Mouse (Mus musculus): Measurements from ENCODE around the gene AC124108.1.
"Not testable (repeated sequence)": the region's sequence is repeated elsewhere in the genome, so short reads cannot be mapped to it uniquely, and the experiment has no call there.

AC124108.1 gene

DNA sequence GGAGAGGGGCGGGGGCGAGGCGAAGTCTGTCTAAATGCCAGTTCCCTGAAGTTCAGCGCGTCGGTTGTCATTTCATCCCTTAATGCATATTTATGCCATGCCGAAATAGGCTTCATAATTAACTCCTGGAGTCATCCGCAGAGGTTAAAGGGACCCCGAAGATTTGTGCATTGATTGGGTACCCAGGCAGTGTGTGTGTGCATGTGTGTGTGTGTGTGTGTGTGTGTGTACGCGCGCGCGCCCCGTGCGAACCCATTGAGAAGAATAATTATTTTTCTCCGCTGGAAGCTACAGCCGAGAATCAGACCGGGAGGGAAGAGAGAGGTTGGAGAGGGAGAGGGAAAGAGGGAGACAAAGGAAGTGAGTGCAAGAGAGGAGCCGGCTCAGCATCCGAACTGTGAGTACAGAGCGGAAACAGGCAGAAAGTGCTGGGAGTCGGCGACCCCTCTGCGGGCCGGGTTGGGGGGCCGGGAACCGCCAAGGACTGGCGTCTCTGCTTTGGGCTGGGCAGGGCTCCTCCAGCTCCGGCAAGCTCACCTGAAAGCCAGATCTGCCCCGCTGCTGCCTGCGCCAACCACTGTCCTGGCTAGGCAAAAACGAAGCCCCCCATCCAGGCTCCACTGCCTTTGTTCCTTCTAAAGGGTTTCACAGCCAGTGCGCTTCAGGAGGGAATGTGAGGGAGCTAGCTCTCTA lies at the start of gene AC124108.1, which contains the start of gene Lemd1:
Gene AC124108.1, plus strand, starts transcription at position 365 of the 693 bp plus-strand sequence.
Gene Lemd1, plus strand, starts transcription at position 339 of the 693 bp plus-strand sequence.
- no peak for DNase-seq (ENCODE audit: low read depth, low spot score)

DNA sequence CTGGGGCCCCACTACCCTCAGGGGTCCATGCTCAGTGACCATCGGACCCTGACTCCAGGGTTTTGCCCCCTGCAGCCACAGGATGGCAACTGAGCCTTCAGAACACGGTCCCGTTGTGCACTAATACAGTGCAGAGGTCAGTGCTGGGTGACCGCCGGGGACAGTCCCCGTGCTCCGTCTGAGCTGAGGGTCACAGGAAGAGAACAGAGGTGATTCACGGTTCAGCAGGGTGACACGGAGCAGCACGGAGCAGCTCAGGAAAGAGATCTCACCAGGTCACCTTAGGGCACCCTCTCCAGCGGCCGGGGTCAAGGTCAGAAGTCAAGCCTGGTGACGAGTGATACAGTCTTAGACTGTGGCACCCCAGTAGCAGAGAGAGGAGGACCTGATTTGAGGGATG lies 49.5 kb upstream of the AC124108.1 start:
- no peak for DNase-seq (ENCODE audit: low read depth, low spot score)

DNA sequence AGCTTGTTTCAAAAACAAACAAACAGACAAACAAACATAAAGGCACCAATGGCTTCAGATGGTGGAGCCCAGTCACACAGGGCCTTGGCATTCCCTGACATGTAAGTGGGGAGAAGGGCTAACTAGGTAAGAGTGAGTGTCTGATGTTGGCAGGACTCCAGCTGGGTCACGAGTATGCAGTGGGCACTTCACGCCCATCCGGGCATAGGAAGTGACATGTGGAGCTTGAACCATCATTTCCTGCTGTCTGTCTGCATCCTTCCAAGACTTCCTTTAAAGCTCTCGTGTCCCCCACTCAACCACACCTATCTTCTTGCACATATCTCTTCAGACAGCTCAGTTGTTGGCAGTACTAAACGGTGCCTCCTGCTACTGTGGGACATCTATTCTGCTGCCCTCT lies 48.2 kb upstream of the AC124108.1 start:
- no peak for DNase-seq (ENCODE audit: low read depth, low spot score)

DNA sequence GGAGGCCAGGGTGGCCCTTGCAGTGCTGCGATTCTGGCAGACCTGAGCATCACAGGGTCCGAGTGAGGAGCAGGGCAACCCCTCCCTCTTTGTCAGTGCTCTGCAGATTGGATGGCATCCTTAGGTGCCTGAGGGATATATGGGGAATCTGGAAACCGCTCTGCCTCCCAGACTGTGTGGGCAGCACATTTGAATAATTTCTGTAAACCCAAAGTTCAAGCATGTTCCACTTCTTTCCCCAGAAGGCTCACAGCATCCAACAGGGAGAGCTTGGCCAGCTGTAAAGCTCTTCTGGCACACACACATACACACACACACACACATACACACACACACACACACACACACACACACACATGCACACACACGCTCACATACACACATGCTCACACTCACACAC lies 47.5 kb upstream of the AC124108.1 start:
- no peak for DNase-seq (ENCODE audit: low read depth, low spot score)

DNA sequence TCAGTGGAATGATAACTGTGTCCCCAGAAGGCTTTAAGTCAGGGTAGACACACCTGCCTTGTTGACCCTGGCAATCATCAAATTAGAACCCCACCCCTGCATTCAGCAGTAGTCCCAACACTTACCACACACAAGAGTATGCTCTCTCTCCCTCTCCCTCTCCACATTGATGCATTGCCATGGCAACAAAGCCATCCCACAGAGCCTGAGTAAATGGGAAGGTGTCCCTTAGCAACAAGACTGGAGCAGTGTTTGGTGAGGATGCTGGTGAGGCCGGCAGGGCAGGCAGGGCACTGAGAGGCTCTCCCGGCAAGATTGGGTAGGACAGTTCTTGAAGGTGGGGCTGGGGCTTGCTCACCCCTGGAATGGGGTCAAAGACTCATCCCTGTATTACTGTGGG lies 47.0 kb upstream of the AC124108.1 start:
- peak; percentile 39 for DNase-seq (ENCODE audit: low read depth, low spot score)

DNA sequence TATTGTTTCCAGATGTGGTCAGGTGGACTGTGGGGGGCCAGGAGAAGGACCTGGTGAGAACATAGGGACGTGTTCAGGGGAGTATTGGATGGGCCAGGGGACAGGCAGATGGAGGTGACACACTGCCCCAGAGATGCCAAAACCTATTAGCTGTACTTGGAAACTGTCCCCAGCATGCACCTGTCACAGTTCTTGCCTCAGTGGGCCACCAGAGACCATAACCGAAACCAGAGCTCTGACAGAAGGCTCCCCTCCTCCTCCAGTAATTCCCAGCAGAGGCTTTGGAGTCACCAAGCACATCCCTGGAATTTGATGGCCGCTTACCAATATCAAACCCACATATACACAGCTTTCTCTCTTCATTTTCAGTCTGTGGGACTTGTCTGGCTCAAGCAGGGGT lies 46.4 kb upstream of the AC124108.1 start:
- DNase-seq (ENCODE audit: low read depth, low spot score), result no peak

DNA sequence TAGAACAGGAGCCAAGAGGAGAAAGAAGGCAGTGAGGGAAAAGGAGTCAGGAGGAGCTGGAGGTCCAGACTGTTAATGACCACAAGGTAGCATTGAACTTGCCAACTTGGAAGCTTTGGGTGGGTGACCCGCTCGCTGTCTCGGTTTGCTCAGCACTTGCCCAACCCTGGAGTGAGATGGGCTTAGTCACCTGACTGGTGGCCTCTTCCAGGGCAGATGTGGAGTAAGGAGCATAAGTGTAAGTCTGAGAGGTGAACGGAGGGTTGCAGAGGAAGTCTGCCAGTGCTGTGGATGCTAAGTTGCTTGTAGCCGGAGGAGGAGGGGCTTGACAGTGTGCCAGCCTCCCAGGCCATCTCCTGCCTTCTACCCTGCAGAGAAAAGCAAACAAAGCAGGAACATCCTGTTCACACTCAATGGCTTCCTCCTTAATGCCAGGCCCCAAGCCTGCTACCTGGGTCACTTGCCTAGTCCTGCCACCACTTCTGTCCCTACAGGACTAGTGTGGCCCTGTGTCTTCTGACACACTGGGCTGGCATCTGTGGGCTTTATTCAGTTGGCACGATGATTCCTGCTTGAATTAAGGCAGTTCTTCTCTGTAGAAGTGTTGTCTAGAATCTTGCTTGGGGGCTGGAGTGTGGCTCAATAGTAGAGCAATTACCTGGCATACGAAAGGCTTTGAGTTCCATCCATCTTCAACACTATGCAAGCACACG lies 45.1 kb upstream of the AC124108.1 start:
- no peak for DNase-seq (ENCODE audit: low read depth, low spot score)

DNA sequence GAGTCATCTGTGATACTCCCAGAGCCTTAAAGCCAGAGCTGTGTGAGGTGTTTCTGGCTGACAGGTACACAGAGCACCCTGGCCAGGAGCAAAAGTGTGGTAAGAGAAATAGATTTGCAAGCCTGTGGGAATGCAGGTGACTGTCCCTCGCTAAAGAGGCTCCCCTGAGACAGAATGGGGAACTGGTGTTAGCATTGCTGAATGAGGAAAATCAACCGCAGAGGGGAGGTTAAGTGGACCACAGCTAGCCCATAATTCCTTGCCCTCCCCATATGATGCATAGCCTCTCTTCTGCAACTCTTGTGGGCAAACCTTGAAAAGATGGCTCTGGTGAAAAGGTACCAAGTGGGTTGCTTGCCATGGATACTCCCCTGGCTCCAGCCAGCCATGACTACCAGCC lies 41.8 kb upstream of the AC124108.1 start:
- no peak for DNase-seq (ENCODE audit: low read depth, low spot score)

DNA sequence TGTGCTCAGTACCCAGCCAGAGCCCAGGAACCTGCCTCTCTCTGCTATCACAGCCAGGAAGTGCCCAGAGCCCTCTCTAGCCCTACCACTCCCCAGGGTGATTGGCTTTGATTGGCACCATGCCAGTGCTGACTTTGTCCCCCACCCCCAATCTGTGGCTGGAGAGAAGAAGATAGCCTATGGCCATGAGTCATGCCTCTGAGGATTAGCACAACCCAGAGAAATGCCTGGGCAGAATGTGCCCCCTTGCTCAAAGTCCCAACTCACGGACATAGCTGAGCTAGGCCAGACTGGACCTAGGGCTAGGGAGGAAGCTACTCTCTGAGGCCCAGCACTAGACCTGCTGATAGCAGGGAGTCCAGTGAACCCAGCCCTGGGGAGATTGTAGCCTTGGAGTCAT lies 41.1 kb upstream of the AC124108.1 start:
- DNase-seq (ENCODE audit: low read depth, low spot score), result no peak

DNA sequence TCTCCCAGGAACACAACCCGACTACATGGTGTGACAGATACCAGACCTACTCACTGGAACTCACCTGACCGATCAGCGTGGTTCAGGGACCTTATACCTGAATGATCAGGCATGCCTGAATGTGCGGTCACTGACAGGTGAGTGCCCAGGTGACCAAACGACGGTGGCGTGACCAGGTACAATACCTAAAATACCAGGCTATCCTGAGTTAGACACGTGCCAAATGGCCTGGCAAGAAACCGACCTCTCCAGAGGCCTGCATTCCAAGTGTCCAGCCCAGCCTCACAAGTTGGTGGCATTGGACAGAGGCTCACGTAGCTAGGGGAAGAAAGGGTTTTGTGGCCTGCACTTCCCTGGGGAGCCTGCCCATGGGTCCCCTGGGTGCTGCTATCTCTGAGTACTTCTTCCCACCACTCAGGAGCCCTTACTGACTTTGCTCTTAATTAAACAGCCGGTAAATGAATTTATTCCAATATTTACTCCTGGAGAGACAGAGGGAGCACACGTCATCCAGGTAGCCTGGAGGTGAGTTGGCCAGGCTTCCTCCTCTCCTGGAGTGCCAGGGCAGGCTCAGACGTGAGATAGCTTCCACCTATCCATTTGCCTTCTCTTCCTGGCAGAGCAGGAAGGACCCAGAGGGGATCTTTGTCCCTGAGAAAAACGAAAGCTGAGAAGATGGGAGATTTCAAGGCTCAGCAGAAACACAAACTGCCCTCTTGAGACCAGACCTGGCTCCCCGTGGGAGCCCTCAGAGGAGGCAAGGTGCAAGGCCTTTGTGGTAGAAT lies 40.2 kb upstream of the AC124108.1 start:
- DNase-seq (ENCODE audit: low read depth, low spot score), result no peak

DNA sequence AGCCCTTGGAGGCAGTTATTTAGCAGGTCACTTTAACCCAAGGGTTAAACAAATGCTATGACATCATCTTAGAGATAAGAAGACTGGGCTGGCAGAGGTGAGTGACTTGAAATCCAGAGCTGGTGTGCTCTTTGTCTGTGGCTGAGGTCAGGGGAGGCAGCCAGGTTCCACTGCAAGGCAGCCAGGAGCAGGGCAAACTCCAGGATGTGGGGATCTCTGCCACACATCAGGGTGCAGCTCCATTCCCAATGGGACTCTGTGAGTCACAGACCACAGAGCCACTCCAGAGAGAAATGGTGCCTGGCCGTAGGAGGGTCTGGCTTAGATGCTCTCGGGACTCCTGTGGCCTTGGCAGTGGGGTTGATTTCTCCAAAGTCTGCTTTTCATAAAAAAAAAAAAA lies 39.3 kb upstream of the AC124108.1 start:
- DNase-seq (ENCODE audit: low read depth, low spot score), result no peak

DNA sequence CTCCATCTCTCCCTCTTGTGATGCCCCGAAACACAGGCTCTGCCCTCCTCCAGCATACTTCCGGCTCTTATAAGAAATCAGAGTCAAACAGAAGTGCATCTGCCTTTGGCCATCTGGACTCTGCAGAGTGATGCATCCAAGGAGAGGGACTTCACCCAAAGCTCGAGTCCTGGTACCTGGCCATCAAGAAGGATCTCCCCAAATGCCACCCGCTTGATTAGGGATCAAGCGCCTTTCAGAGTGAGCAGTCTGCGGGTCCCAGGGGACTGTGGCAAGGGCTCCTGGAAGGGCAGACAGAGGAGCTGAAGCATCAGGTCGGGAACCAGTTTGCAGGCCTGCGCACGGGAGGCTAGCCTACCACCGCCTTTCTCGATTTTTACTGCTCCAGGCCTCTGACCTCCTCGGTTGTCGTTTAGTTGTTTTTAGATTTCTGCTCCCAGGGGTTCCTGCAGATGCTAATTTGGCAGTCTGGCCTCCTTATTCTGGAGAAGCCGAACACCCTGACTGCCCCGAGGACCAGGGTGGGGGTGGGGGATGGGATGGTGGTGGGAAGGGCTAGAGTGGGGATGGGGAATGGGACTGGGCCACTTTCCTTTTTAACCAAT lies 38.1 kb upstream of the AC124108.1 start:
- no peak for DNase-seq (ENCODE audit: low read depth, low spot score)

DNA sequence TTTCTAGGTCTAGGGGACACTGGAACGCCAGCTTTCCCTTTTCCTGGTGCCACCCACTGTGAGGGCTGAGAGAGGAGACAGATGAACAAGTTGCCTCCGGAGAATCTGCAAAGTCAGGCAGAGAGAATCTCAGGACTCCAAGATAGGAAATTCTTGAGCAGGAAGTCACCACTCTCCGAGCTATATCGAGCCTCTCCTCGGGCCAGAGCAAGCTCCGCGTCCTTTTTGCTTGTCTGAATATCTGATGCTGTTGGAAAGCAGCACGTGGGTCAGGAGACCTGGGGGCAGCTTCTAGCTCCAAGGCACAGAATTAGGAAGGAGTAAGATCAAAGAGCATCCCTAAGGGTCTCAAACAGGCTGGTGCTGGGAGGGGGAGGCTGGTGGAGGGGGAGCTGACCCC lies 37.6 kb upstream of the AC124108.1 start:
- DNase-seq (ENCODE audit: low read depth, low spot score), result no peak

DNA sequence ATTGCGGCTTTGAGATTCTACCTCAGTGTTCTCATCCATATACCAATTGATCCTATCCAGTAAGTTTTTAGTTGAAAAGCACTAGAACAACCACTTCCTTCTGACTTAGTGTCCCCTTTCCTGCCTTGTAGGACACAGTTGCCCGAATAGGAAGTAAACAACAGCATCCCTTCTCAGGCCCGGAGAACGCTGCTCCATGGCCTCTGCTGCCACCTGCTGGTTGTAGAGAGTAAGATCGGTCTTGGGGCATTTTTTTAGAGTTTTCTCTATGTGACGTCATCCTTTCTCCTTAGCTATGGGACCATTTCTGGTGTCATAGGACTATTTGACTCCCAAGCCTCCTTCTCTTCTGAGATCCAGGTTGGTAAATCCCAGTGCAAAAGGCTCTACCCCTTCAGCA lies 35.5 kb upstream of the AC124108.1 start:
- DNase-seq (ENCODE audit: low read depth, low spot score), result peak; percentile 89

DNA sequence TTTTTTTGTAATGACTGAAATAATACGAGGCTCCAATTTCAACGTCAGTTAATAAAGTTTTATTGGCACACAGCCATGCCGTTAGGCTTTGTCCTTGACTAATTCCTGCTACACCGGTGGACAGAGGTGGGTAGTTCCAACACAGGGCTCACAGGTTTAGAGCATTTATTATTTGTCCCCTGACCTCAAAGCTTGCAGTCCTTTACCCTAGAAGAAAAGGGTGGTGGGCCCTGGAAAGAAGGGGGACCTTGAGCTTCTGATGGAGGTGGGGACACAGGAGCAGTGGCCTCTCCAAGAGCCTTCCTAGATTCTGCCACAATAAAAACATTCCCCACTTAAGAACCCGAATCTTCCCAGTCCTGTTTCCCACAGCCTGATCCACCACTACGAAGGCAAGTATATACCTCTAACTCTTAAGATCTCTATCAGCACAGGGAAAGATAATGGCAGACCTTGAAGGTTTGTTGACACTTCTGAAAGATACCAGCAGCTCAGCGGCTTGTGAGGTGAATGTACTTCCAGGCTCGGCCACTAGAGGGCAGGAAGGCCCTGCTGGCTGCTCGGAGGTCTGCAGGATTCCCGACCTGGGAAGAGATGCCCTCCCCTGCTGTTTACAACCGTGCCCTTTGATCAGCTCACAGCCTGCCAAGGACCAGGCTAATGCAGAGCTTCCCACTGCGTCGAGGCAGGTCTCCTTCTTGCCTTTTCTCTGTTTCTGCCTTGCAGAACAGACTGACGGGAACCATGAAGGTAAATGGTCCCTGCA lies 34.1 kb upstream of the AC124108.1 start:
- DNase-seq (ENCODE audit: low read depth, low spot score), result peak; percentile 89

DNA sequence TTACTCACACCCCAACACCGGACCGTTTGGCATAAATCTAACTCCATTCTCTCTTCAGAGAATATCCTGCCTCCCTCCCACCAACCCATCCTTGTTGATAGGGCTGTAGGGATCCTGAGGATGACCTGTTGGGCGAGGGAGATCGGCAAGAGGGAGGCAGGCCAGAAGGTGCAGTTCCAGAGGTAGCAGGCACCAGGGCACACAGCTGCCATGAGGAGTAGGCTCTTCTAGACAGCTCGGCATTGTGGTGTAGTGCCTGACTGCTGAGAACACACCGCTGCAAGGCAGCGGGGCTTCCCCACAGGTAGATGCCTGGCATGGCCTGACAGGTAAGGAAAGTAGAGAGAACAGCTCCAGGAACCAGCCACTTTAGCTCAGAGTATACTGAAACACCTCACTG lies 33.4 kb upstream of the AC124108.1 start:
- no peak for DNase-seq (ENCODE audit: low read depth, low spot score)

DNA sequence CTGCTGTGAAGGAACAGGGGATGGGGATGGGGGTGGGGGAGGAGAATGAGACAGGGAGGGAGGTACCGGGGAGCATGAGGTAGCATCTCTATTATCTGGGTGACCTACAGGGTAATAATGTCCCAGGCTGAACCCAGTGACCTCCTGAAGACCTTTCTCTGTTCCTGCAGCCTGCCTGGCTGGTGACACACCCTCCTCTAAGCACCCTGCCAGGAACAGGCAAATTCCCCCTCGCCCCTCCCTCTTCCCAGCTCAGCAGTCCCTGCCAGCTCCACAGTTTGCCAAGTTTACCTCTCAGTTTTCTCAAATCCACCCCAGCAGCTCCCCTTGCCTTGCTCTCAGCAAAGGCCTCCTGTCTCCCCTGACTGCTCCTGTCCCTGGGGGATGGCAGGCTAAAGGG lies 32.5 kb upstream of the AC124108.1 start:
- DNase-seq (ENCODE audit: low read depth, low spot score), result no peak

DNA sequence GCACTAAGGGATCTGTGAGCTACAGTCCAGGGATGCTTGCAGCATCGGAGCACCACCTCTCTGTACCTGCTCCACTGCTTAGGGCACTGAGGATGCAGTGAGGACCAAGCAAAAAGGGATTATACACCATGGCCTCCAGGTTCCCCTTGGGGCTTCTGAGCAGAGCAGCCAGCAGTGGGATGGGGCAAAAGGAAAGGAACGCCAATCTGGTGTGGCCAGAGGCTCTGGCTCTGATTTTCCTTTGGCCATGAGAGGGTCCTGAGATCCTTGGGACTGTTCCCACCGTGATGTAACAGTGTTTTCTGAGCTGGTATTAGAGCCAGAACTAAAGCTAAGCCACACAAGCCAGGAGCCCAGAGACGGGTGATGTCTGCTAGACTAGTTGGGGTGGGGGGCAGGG lies 31.6 kb upstream of the AC124108.1 start:
- DNase-seq (ENCODE audit: low read depth, low spot score), result no peak

DNA sequence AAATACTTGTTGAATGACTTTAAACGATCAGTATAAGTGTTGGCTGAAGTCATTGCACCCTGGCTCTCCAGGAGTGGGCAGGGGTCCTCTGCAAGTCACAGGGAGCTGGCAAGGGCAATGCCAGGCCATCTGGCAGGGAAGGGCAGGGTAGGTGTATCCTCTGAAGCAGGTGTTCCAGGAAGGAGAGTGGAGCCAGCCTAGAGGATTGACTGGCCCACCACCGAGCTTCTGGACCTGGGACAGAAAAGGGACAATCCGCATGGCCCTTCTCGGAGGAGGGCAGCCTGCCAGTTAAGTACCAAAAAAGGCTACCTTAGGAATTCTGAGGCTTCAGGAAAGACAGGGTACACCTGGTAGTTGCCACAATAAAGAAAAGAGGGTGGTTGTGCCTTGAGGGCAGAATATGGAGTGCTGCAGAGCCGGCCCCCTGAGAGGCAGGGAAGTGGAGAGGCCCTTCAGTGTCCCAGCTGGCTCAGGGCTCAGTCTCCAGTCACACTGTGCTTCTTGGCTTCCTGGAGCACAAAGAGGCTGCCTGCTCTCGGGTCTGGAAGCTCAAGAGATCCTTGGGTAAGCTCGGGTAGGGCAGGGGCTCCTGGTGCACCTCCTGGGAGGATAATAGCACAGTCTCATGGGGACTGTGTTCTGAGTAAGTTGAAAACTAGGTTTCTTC lies 29.9 kb upstream of the AC124108.1 start:
- no peak for DNase-seq (ENCODE audit: low read depth, low spot score)

DNA sequence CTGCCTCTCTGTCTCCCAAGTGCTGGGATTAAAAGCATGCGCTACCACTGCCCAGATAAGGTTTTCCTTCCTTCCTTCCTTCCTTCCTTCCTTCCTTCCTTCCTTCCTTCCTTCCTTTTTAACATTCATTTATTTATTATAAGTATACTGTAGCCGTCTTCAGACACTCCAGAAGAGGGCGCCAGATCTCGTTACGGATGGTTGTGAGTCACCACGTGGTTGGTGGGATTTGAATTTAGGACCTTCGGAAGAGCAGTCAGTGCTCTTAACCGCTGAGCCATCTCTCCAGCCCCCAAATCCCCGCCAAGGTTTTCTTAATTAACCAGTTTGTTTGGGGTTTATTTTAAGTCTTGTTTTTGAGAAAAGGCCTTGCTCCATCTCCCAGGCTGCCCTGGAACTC lies 28.6 kb upstream of the AC124108.1 start:
- not testable (repeated sequence) for DNase-seq (ENCODE audit: low read depth, low spot score)

Measured in forelimb bud, embryonic 11.5 days (tissue).